Mouse (Mus musculus): ENCODE measurements around the gene D10Jhu81e. TPM values are rescaled to one million over a fixed set of nuclear protein-coding genes. Genes with fewer than 3 reads are reported as not detected.
"Not testable (repeated sequence)": the region's sequence is repeated elsewhere in the genome, so short reads cannot be mapped to it uniquely, and the experiment has no call there.

The D10Jhu81e gene
- polyA plus RNA-seq (2015; fragmentation: Nextera tagmentation; extraction: Ambion mirVana) = 20.3 and 22.7 TPM in 2 replicates

GRCm38 (mm10) chr10:78169281-78170042, at the start of gene D10Jhu81e:
TSS of gene D10Jhu81e (minus strand) at chr10:78169782.
- Histone ChIP-seq H3K4me1 (replicated peaks) (peaks cover 28% of the 10 kb centered on the region), H3K4me3 (replicated peaks) (peak within 1 kb of the TSS; percentile 80), H3K27me3 (no peaks in the 10 kb centered on the region), H3K36me3 (peaks cover 71% of the 10 kb centered on the region), H3K9me3 (no peaks in the 10 kb centered on the region), H3K4me2 (replicated peaks) (peak within 1 kb of the TSS; percentile 90), H3K9ac (replicated peaks) (peak within 1 kb of the TSS; percentile 91), H3K27ac (peak within 1 kb of the TSS; percentile 72)
- ATAC-seq = peak; percentile 96
- WGBS = 2% methylated on average over 50 of the region's 50 CpGs

- peaks cover 89% of the 10 kb centered on the region for H3K36me3 ChIP-seq
- H3K27me3 ChIP-seq = no peaks in the 10 kb centered on the region
- no peak overlapping the region for H3K27ac ChIP-seq
- no peak for ATAC-seq
- H3K9me3 ChIP-seq = no peaks in the 10 kb centered on the region
- WGBS = 94% methylated on average over 6 of the region's 6 CpGs
- H3K4me3 ChIP-seq (replicated peaks) = no peak overlapping the region
- H3K9ac ChIP-seq (replicated peaks) = no peak overlapping the region
- H3K4me2 ChIP-seq (replicated peaks) = no peak overlapping the region
- no peaks in the 10 kb centered on the region for H3K4me1 ChIP-seq (replicated peaks)
These were observed 49.0 kb upstream of the D10Jhu81e start for GRCm38 (mm10) chr10:78218576-78218975.

GRCm38 (mm10) chr10:78216376-78217083, 46.9 kb upstream of the D10Jhu81e start:
- H3K36me3 ChIP-seq = peaks cover 97% of the 10 kb centered on the region
- 87% methylated on average over 6 of the region's 6 CpGs for WGBS
- H3K4me1 ChIP-seq (replicated peaks) = no peaks in the 10 kb centered on the region

GRCm38 (mm10) chr10:78214371-78214770, 44.8 kb upstream of the D10Jhu81e start:
- no peak overlapping the region for H3K9ac ChIP-seq (replicated peaks)
- H3K27me3 ChIP-seq = no peaks in the 10 kb centered on the region
- H3K27ac ChIP-seq = no peak overlapping the region
- ATAC-seq = no peak
- H3K9me3 ChIP-seq = no peaks in the 10 kb centered on the region
- peaks cover 97% of the 10 kb centered on the region for H3K36me3 ChIP-seq
- no peak overlapping the region for H3K4me2 ChIP-seq (replicated peaks)
- H3K4me1 ChIP-seq (replicated peaks) = no peaks in the 10 kb centered on the region
- no peak overlapping the region for H3K4me3 ChIP-seq (replicated peaks)
- 95% methylated on average over 9 of the region's 9 CpGs for WGBS

More at GRCm38 (mm10) chr10:78216376-78217083, 46.9 kb upstream of the D10Jhu81e start:
- no peak overlapping the region for H3K4me3 ChIP-seq (replicated peaks)
- ATAC-seq = no peak
- H3K9me3 ChIP-seq = no peaks in the 10 kb centered on the region
- H3K9ac ChIP-seq (replicated peaks) = no peak overlapping the region
- no peaks in the 10 kb centered on the region for H3K27me3 ChIP-seq
- H3K4me2 ChIP-seq (replicated peaks) = no peak overlapping the region
- no peak overlapping the region for H3K27ac ChIP-seq

GRCm38 (mm10) chr10:78211311-78211710, 41.7 kb upstream of the D10Jhu81e start:
- H3K4me3 ChIP-seq (replicated peaks) = no peak overlapping the region
- H3K27me3 ChIP-seq = no peaks in the 10 kb centered on the region
- no peaks in the 10 kb centered on the region for H3K4me1 ChIP-seq (replicated peaks)
- H3K27ac ChIP-seq = no peak overlapping the region
- no peaks in the 10 kb centered on the region for H3K9me3 ChIP-seq
- WGBS = 76% methylated on average over 6 of the region's 6 CpGs
- H3K36me3 ChIP-seq = peaks cover 95% of the 10 kb centered on the region
- no peak for ATAC-seq
- H3K4me2 ChIP-seq (replicated peaks) = no peak overlapping the region
- H3K9ac ChIP-seq (replicated peaks) = no peak overlapping the region

GRCm38 (mm10) chr10:78201182-78201581, 31.6 kb upstream of the D10Jhu81e start:
- Histone ChIP-seq H3K4me2 (replicated peaks) (no peak overlapping the region), H3K4me3 (replicated peaks) (no peak overlapping the region), H3K9me3 (no peaks in the 10 kb centered on the region), H3K27ac (no peak overlapping the region), H3K36me3 (peaks cover 95% of the 10 kb centered on the region), H3K9ac (replicated peaks) (no peak overlapping the region), H3K4me1 (replicated peaks) (no peaks in the 10 kb centered on the region), H3K27me3 (no peaks in the 10 kb centered on the region)
- 97% methylated on average over 4 of the region's 4 CpGs for WGBS
- ATAC-seq = no peak

- no peak for ATAC-seq
- no peak overlapping the region for H3K4me3 ChIP-seq (replicated peaks)
- H3K36me3 ChIP-seq = peaks cover 100% of the 10 kb centered on the region
- H3K27me3 ChIP-seq = no peaks in the 10 kb centered on the region
- 90% methylated on average over 5 of the region's 5 CpGs for WGBS
- H3K9me3 ChIP-seq = no peaks in the 10 kb centered on the region
- H3K4me2 ChIP-seq (replicated peaks) = no peak overlapping the region
- no peak overlapping the region for H3K27ac ChIP-seq
- H3K9ac ChIP-seq (replicated peaks) = no peak overlapping the region
- H3K4me1 ChIP-seq (replicated peaks) = no peaks in the 10 kb centered on the region
These were observed 23.4 kb upstream of the D10Jhu81e start for GRCm38 (mm10) chr10:78192933-78193332.

- Histone ChIP-seq H3K36me3 (peaks cover 64% of the 10 kb centered on the region), H3K4me1 (replicated peaks) (peaks cover 18% of the 10 kb centered on the region)
- 92% methylated on average over 4 of the region's 4 CpGs for WGBS
- not testable (repeated sequence) for H3K27ac ChIP-seq; ATAC-seq; H3K9me3 ChIP-seq; H3K9ac ChIP-seq (replicated peaks); H3K27me3 ChIP-seq; H3K4me3 ChIP-seq (replicated peaks); H3K4me2 ChIP-seq (replicated peaks)
These were observed 16.5 kb upstream of the D10Jhu81e start for GRCm38 (mm10) chr10:78186076-78186475.

- Histone ChIP-seq H3K4me2 (replicated peaks) (peak overlapping the region; percentile 97), H3K27ac (peak overlapping the region; percentile 74; the same call in 1 of the 2 replicates), H3K4me3 (replicated peaks) (peak overlapping the region; percentile 82), H3K9ac (replicated peaks) (peak overlapping the region; percentile 1; the same call in 1 of the 2 replicates), H3K4me1 (replicated peaks) (peaks cover 18% of the 10 kb centered on the region), H3K27me3 (no peaks in the 10 kb centered on the region), H3K36me3 (peaks cover 64% of the 10 kb centered on the region), H3K9me3 (no peaks in the 10 kb centered on the region)
- WGBS = 25% methylated on average over 9 of the region's 9 CpGs
- ATAC-seq = peak; percentile 67
These were observed 15.8 kb upstream of the D10Jhu81e start for GRCm38 (mm10) chr10:78185381-78185725.

- Histone ChIP-seq H3K4me1 (replicated peaks) (peaks cover 18% of the 10 kb centered on the region), H3K9me3 (no peaks in the 10 kb centered on the region), H3K36me3 (peaks cover 64% of the 10 kb centered on the region), H3K27me3 (no peaks in the 10 kb centered on the region), H3K4me2 (replicated peaks) (peak within 1 kb of the TSS; percentile 97), H3K4me3 (replicated peaks) (peak within 1 kb of the TSS; percentile 82), H3K9ac (replicated peaks) (peak within 1 kb of the TSS; percentile 71), H3K27ac (peak within 1 kb of the TSS; percentile 74; the same call in 1 of the 2 replicates)
- 2% methylated on average over 47 of the region's 47 CpGs for WGBS
- ATAC-seq = peak; percentile 97
These were observed 15.2 kb upstream of the D10Jhu81e start, which contains the start of gene Pwp2 for GRCm38 (mm10) chr10:78184531-78185380. TSS of gene Pwp2 (minus strand) at chr10:78185149.

- peaks cover 64% of the 10 kb centered on the region for H3K36me3 ChIP-seq
- H3K4me1 ChIP-seq (replicated peaks) = peaks cover 18% of the 10 kb centered on the region
- ATAC-seq = no peak
- no peak overlapping the region for H3K9ac ChIP-seq (replicated peaks)
- no peak overlapping the region for H3K27ac ChIP-seq
- no peak overlapping the region for H3K4me3 ChIP-seq (replicated peaks)
- no peaks in the 10 kb centered on the region for H3K9me3 ChIP-seq
- H3K4me2 ChIP-seq (replicated peaks) = peak overlapping the region; percentile 97
- H3K27me3 ChIP-seq = no peaks in the 10 kb centered on the region
- 90% methylated on average over 3 of the region's 3 CpGs for WGBS
These were observed 14.0 kb upstream of the D10Jhu81e start for GRCm38 (mm10) chr10:78183577-78183976.
